Mouse (Mus musculus): ENCODE measurements at regions not wholly inside any gene's neighbourhood (a gene's known extent, or its start where the extent isn't known, plus 50 kb on each side); places are given as distances from the start of the nearest gene placed in this dataset.

GRCm38 (mm10) chr3:102386091-102386490 is 83.6 kb upstream of the Ngf start:
- WGBS: 83% methylated on average over 4 of the region's 4 CpGs
- H3K27me3 ChIP-seq: no peaks in the 10 kb centered on the region
- no peaks in the 10 kb centered on the region for H3K9me3 ChIP-seq (replicated peaks)
- no peak for ATAC-seq (replicated peaks; ENCODE audit: low FRiP score)
- H3K36me3 ChIP-seq: no peaks in the 10 kb centered on the region
- no peak overlapping the region for H3K4me2 ChIP-seq
- H3K9ac ChIP-seq: no peak overlapping the region
- H3K4me3 ChIP-seq (replicated peaks): no peak overlapping the region
- H3K4me1 ChIP-seq: no peaks in the 10 kb centered on the region
- H3K27ac ChIP-seq: no peak overlapping the region

- Histone ChIP-seq H3K4me3 (replicated peaks) (no peak overlapping the region), H3K9me3 (replicated peaks) (no peaks in the 10 kb centered on the region), H3K27me3 (no peaks in the 10 kb centered on the region), H3K9ac (no peak overlapping the region), H3K36me3 (no peaks in the 10 kb centered on the region), H3K27ac (no peak overlapping the region), H3K4me1 (no peaks in the 10 kb centered on the region), H3K4me2 (no peak overlapping the region)
- WGBS: 71% methylated on average over 2 of the region's 2 CpGs
- no peak for ATAC-seq (replicated peaks; ENCODE audit: low FRiP score)
These were observed 85.1 kb upstream of the Ngf start for GRCm38 (mm10) chr3:102384596-102384995.

- Histone ChIP-seq H3K4me1 (no peaks in the 10 kb centered on the region), H3K27ac (no peak overlapping the region), H3K4me2 (no peak overlapping the region), H3K27me3 (no peaks in the 10 kb centered on the region), H3K9me3 (replicated peaks) (no peaks in the 10 kb centered on the region), H3K9ac (no peak overlapping the region), H3K4me3 (replicated peaks) (no peak overlapping the region), H3K36me3 (no peaks in the 10 kb centered on the region)
- 52% methylated on average over 8 of the region's 8 CpGs for WGBS
- no peak for ATAC-seq (replicated peaks; ENCODE audit: low FRiP score)
These were observed 86.0 kb upstream of the Ngf start for GRCm38 (mm10) chr3:102383671-102384070.

GRCm38 (mm10) chr3:102381683-102382082 is 88.0 kb upstream of the Ngf start:
- Histone ChIP-seq H3K9ac (no peak overlapping the region), H3K27me3 (no peaks in the 10 kb centered on the region), H3K4me2 (no peak overlapping the region), H3K9me3 (replicated peaks) (no peaks in the 10 kb centered on the region), H3K4me3 (replicated peaks) (no peak overlapping the region), H3K27ac (no peak overlapping the region), H3K4me1 (no peaks in the 10 kb centered on the region), H3K36me3 (no peaks in the 10 kb centered on the region)
- ATAC-seq (replicated peaks; ENCODE audit: low FRiP score): no peak
- 91% methylated on average over 10 of the region's 10 CpGs for WGBS

- WGBS: 77% methylated on average over 5 of the region's 5 CpGs
- no peak overlapping the region for H3K27ac ChIP-seq
- H3K4me1 ChIP-seq: no peaks in the 10 kb centered on the region
- H3K27me3 ChIP-seq: no peaks in the 10 kb centered on the region
- no peak overlapping the region for H3K4me2 ChIP-seq
- H3K9ac ChIP-seq: no peak overlapping the region
- no peaks in the 10 kb centered on the region for H3K36me3 ChIP-seq
- ATAC-seq (replicated peaks; ENCODE audit: low FRiP score): no peak
- no peaks in the 10 kb centered on the region for H3K9me3 ChIP-seq (replicated peaks)
- H3K4me3 ChIP-seq (replicated peaks): no peak overlapping the region
These were observed 95.2 kb upstream of the Ngf start for GRCm38 (mm10) chr3:102374381-102375060.

GRCm38 (mm10) chr3:102372205-102372899 is 97.4 kb upstream of the Ngf start:
- H3K9me3 ChIP-seq (replicated peaks): no peaks in the 10 kb centered on the region
- no peak overlapping the region for H3K4me2 ChIP-seq
- no peak for ATAC-seq (replicated peaks; ENCODE audit: low FRiP score)
- no peaks in the 10 kb centered on the region for H3K27me3 ChIP-seq
- H3K4me1 ChIP-seq: no peaks in the 10 kb centered on the region
- H3K27ac ChIP-seq: no peak overlapping the region; the same call in 1 of the 2 replicates
- no peaks in the 10 kb centered on the region for H3K36me3 ChIP-seq
- H3K9ac ChIP-seq: no peak overlapping the region
- WGBS: 73% methylated on average over 8 of the region's 8 CpGs
- H3K4me3 ChIP-seq (replicated peaks): no peak overlapping the region

GRCm38 (mm10) chr3:102366188-102366587 is 103.5 kb upstream of the Ngf start:
- no peak overlapping the region for H3K9ac ChIP-seq
- H3K27me3 ChIP-seq: no peaks in the 10 kb centered on the region
- H3K27ac ChIP-seq: no peak overlapping the region
- ATAC-seq (replicated peaks; ENCODE audit: low FRiP score): peak; percentile 80
- no peak overlapping the region for H3K4me2 ChIP-seq
- H3K4me3 ChIP-seq (replicated peaks): no peak overlapping the region
- no peaks in the 10 kb centered on the region for H3K9me3 ChIP-seq (replicated peaks)
- no peaks in the 10 kb centered on the region for H3K36me3 ChIP-seq
- H3K4me1 ChIP-seq: no peaks in the 10 kb centered on the region
- 48% methylated on average over 6 of the region's 6 CpGs for WGBS

GRCm38 (mm10) chr3:102364326-102364935 is 105.3 kb upstream of the Ngf start:
- ATAC-seq (replicated peaks; ENCODE audit: low FRiP score): no peak
- H3K27ac ChIP-seq: no peak overlapping the region
- 58% methylated on average over 5 of the region's 5 CpGs for WGBS

GRCm38 (mm10) chr3:102360732-102361280 is 108.9 kb upstream of the Ngf start:
- no peak overlapping the region for H3K4me3 ChIP-seq (replicated peaks)
- no peaks in the 10 kb centered on the region for H3K36me3 ChIP-seq
- no peak overlapping the region for H3K4me2 ChIP-seq
- WGBS: 53% methylated on average over 9 of the region's 9 CpGs
- no peaks in the 10 kb centered on the region for H3K9me3 ChIP-seq (replicated peaks)
- no peak for ATAC-seq (replicated peaks; ENCODE audit: low FRiP score)
- no peaks in the 10 kb centered on the region for H3K27me3 ChIP-seq
- no peaks in the 10 kb centered on the region for H3K4me1 ChIP-seq
- no peak overlapping the region for H3K9ac ChIP-seq
- no peak overlapping the region for H3K27ac ChIP-seq

More at GRCm38 (mm10) chr3:102364326-102364935, 105.3 kb upstream of the Ngf start:
- H3K4me1 ChIP-seq: no peaks in the 10 kb centered on the region
- H3K4me2 ChIP-seq: no peak overlapping the region
- H3K9me3 ChIP-seq (replicated peaks): no peaks in the 10 kb centered on the region
- H3K4me3 ChIP-seq (replicated peaks): no peak overlapping the region
- H3K9ac ChIP-seq: no peak overlapping the region
- H3K27me3 ChIP-seq: no peaks in the 10 kb centered on the region
- no peaks in the 10 kb centered on the region for H3K36me3 ChIP-seq

GRCm38 (mm10) chr3:102358801-102359200 is 110.9 kb upstream of the Ngf start:
- ATAC-seq (replicated peaks; ENCODE audit: low FRiP score): no peak
- WGBS: 91% methylated on average over 4 of the region's 4 CpGs
- H3K4me2 ChIP-seq: no peak overlapping the region
- H3K27me3 ChIP-seq: no peaks in the 10 kb centered on the region
- H3K9me3 ChIP-seq (replicated peaks): no peaks in the 10 kb centered on the region
- no peaks in the 10 kb centered on the region for H3K4me1 ChIP-seq
- H3K9ac ChIP-seq: no peak overlapping the region
- H3K27ac ChIP-seq: no peak overlapping the region
- no peak overlapping the region for H3K4me3 ChIP-seq (replicated peaks)
- H3K36me3 ChIP-seq: no peaks in the 10 kb centered on the region

GRCm38 (mm10) chr3:102357062-102357610 is 112.6 kb upstream of the Ngf start:
- Histone ChIP-seq H3K4me2 (no peak overlapping the region), H3K9ac (no peak overlapping the region), H3K27me3 (no peaks in the 10 kb centered on the region), H3K4me3 (replicated peaks) (no peak overlapping the region), H3K27ac (no peak overlapping the region), H3K9me3 (replicated peaks) (no peaks in the 10 kb centered on the region), H3K36me3 (no peaks in the 10 kb centered on the region), H3K4me1 (no peaks in the 10 kb centered on the region)
- WGBS: 78% methylated on average over 7 of the region's 7 CpGs
- ATAC-seq (replicated peaks; ENCODE audit: low FRiP score): no peak

GRCm38 (mm10) chr3:102355352-102355751 is 114.4 kb upstream of the Ngf start:
- H3K36me3 ChIP-seq: no peaks in the 10 kb centered on the region
- no peaks in the 10 kb centered on the region for H3K4me1 ChIP-seq
- no peak overlapping the region for H3K9ac ChIP-seq
- no peak overlapping the region for H3K27ac ChIP-seq
- no peak overlapping the region for H3K4me3 ChIP-seq (replicated peaks)
- H3K9me3 ChIP-seq (replicated peaks): no peaks in the 10 kb centered on the region
- H3K27me3 ChIP-seq: no peaks in the 10 kb centered on the region
- H3K4me2 ChIP-seq: no peak overlapping the region
- no peak for ATAC-seq (replicated peaks; ENCODE audit: low FRiP score)
- 88% methylated on average over 2 of the region's 2 CpGs for WGBS
